Mouse (Mus musculus) forebrain, embryonic 10.5 days (tissue): ENCODE measurements around the gene Polr1a. TPM values are rescaled to one million over a fixed set of nuclear protein-coding genes. Genes with fewer than 3 reads are reported as not detected.
"Not testable (repeated sequence)": the region's sequence is repeated elsewhere in the genome, so short reads cannot be mapped to it uniquely, and the experiment has no call there.

ENCODE experiments used
- DNase-seq: peaks from one replicate; pipeline ENCODE4 v3.0.0-alpha.2; 2017; ENCODE audit warnings: low spot score; ENCODE audit errors: extremely low spot score
- H3K27ac ChIP-seq: fragments of 300-500 bp; sonication (generic); 2 replicates; pipeline ENCODE4 v1.5.1; 2016; ENCODE audit warnings: mild to moderate bottlenecking
- H3K27me3 ChIP-seq: fragments of 300-500 bp; sonication (generic); 2 replicates; pipeline ENCODE4 v1.6.1; 2016; ENCODE audit warnings: mild to moderate bottlenecking; ENCODE audit not compliant: poor library complexity, severe bottlenecking
- H3K36me3 ChIP-seq: fragments of 300-500 bp; sonication (generic); replicated peaks from 2 replicates; pipeline ENCODE4 v1.6.1; 2016; ENCODE audit warnings: mild to moderate bottlenecking, moderate library complexity
- H3K4me1 ChIP-seq: fragments of 300-500 bp; sonication (generic); 2 replicates; pipeline ENCODE4 v1.6.1; 2016
- H3K4me3 ChIP-seq: fragments of 300-500 bp; sonication (generic); 2 replicates; pipeline ENCODE4 v1.5.1; 2016; ENCODE audit warnings: mild to moderate bottlenecking, moderate library complexity
- H3K9me3 ChIP-seq: fragments of 300-500 bp; sonication (generic); 2 replicates; pipeline ENCODE4 v1.6.1; 2016; ENCODE audit warnings: mild to moderate bottlenecking, moderate library complexity
- WGBS: fragments of 180-500 bp; shearing (Covaris S2); methylation state at CpG from one replicate; pipeline ENCODE4 v1.1.7; 2016; 5-methylcytosine and 5-hydroxymethylcytosine counted together
- polyA plus RNA-seq: library from polyadenylated mRNA; unstranded; fragments of >200 nt; fragmentation: Nextera tagmentation; extraction: Ambion mirVana; gene quantifications from 2 replicates; pipeline ENCODE4 v1.2.1, GENCODE M21; 2016

The Polr1a gene
- 49.1 and 49.6 TPM in 2 replicates for polyA plus RNA-seq

DNA sequence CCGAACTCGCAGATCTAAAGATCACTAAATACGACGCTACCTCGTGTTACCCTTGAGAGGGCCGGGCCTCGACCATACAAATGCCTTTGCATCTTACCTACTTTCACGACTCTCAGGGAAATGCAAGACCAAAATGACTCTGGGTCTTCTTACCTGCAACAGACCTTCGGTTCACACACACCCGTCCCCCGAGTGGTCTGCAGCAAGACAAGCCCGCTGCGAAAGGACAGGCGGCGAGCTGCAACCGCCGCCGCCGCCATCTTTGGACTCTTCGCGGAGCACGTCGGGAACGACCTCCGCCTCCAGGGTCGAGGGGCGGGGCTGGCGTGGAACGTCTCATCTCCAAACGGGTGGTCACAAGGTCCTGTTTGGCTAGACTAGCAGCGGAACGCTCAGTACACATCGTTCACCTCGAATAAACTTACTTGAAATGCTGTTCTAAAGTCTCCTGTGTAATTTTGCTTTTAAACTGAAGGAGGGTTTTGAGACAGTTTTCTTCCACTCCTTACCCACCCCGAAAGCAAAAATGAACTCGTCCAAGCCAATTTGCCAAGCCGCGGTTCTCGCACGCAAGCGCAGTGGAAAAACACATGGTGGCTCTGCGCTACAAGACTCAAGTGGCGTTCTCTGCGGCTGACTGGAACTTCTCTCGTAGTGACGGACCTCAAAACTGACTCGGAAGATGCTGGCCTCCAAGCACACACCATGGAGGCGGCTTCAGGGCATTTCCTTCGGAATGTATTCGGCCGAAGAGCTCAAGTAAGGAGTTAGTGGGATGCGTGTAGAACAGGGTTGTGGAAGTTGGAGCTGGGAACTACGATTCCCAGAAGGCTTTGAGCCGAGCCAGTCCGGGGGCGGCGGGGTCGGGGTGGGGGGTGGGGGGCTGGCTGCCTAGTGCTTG is at the start of gene Polr1a, which contains the start of gene Ptcd3:
Gene Polr1a (plus strand): TSS at position 573 of the 901 bp plus-strand sequence.
Gene Ptcd3 (minus strand): TSS at position 270 of the 901 bp plus-strand sequence.
- Histone ChIP-seq H3K27ac (peak within 1 kb of the TSS; percentile 95), H3K36me3 (peaks cover 54% of the 10 kb centered on the region)
- WGBS = under 1% methylated on average over 58 of the region's 58 CpGs

DNA sequence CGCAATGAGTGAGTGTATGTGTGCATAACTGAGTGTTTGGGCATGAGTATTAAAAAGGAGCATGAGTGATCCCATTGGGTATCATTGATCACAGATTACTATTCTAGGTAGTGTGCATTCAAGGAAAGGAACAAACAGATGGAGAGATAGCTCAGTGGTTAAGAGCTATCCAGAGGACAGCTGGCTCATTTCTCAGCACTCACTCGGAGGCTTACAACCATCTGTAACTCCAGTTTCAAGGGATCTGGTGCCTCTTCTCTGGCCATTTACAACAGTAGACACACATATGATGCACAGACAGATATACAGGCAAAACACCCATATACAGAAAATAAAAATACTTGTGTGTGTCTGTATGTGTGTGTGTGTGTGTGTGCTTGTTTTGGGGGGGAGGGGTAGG is 41.1 kb upstream of the Polr1a start:
- 96% methylated on average over 2 of the region's 2 CpGs for WGBS
- Histone ChIP-seq H3K27me3 (no peaks in the 10 kb centered on the region), H3K4me3 (no peak overlapping the region), H3K27ac (no peak overlapping the region), H3K9me3 (peaks cover 4% of the 10 kb centered on the region; the same call in 1 of the 2 replicates), H3K36me3 (peaks cover 95% of the 10 kb centered on the region), H3K4me1 (no peaks in the 10 kb centered on the region)
- no peak for DNase-seq

More for the DNA sequence above, at the start of gene Polr1a, which contains the start of gene Ptcd3:
- DNase-seq = peak; percentile 93
- peak within 1 kb of the TSS; percentile 72 for H3K4me3 ChIP-seq
- H3K4me1 ChIP-seq = peaks cover 30% of the 10 kb centered on the region
- H3K27me3 ChIP-seq = no peaks in the 10 kb centered on the region
- no peaks in the 10 kb centered on the region for H3K9me3 ChIP-seq

DNA sequence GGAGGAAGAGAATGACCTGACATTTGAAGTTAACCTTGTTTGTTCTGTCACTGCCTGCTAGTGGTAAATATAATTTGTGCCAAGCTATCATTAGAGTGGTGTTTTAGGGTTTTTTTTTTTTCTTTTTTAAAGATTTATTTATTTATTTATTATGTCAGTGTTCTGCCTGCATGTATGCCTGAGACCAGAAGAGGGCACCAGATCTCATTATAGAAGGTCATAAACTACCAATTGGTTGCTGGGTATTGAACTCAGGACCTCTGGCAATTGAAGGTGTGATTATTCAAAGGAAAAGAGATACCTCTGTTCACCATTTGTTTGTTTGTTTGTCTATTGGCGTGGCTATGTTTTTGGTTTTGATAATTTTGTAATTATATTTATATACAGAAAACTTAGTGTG is 40.0 kb upstream of the Polr1a start:
- Histone ChIP-seq H3K4me1 (no peaks in the 10 kb centered on the region), H3K27me3 (no peaks in the 10 kb centered on the region), H3K27ac (no peak overlapping the region), H3K9me3 (peaks cover 4% of the 10 kb centered on the region; the same call in 1 of the 2 replicates), H3K36me3 (peaks cover 95% of the 10 kb centered on the region), H3K4me3 (no peak overlapping the region)
- DNase-seq = no peak
- 92% methylated on average over 1 of the region's 1 CpGs for WGBS

DNA sequence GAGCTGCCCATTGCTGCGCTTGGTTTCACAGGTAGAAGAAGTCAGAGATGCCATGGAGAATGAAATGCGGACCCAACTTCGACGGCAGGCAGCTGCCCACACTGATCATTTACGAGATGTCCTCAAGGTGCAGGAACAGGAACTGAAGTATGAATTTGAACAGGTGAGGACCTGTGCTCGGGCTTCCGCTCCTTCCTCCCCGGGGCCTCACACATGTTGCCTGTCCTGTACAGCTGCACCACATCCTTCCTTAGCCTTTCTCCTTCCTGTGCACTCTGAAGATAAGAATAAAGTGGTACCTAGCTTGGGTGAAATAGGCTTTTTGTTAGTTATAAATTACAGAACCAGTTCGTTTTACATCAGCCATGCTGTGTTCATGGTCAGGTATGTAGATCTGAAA is 37.5 kb upstream of the Polr1a start:
- Histone ChIP-seq H3K4me3 (no peak overlapping the region), H3K27me3 (no peaks in the 10 kb centered on the region), H3K9me3 (no peaks in the 10 kb centered on the region), H3K4me1 (no peaks in the 10 kb centered on the region), H3K27ac (no peak overlapping the region), H3K36me3 (peaks cover 94% of the 10 kb centered on the region)
- WGBS = 95% methylated on average over 9 of the region's 9 CpGs
- DNase-seq = no peak

DNA sequence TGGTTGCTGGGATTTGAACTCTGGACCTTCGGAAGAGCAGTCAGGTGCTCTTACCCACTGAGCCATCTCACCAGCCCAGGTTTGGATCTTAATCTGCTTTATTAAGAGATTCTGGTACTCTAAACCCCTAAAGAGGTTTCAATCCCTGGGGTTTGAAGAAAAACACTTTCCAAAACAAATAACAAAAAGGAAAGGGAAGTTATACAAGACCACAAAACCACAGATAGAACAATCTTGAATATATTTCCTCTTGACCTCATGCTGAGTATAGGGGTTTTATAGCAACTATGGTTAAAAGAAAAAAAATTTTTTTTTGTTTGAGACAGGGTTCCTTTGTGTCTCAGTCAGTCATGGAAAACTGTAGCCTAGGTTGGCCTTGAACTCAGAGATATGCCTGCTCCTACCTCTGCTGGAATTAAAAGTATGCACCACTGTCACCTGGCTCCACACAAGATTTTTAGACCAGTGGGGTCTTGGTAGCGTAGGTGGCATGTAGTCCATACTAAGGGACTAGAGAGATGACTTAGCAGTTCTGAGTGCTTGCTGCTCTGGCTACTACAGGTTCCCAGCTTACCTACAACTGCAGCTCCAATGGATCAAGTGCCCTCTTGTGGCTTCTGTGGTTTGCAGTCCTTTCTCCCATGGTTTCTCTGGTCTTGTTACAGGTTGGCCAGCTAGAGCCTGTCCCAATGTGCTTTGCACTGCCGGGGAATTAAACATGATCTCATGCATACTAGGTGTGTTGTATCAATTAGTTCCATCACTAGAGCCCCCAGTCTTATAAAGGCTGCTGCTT is 30.7 kb upstream of the Polr1a start:
- H3K27ac ChIP-seq = no peak overlapping the region
- H3K36me3 ChIP-seq = peaks cover 94% of the 10 kb centered on the region
- H3K9me3 ChIP-seq = no peaks in the 10 kb centered on the region
- WGBS = 86% methylated on average over 3 of the region's 3 CpGs
- no peaks in the 10 kb centered on the region for H3K27me3 ChIP-seq
- no peak overlapping the region for H3K4me3 ChIP-seq
- no peaks in the 10 kb centered on the region for H3K4me1 ChIP-seq
- no peak for DNase-seq

DNA sequence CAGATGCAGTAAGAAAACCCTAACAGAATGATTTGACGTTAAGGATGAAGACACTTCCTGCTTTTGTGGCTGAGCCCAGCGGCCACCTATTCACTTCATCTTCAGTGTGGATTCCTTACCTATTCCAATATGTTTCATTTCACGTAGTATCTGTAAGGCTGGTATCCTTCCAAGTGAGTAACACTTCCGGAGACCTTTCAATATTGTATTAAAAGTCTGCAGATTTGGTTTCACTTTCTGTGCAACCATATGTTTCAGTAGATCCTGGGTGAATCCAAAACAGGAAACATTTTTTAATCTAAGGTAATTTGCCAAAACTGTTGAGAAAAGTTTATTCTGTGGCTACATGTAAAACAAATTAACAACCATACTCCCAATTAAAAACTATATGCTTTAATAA is 15.6 kb upstream of the Polr1a start:
- Histone ChIP-seq H3K4me1 (no peaks in the 10 kb centered on the region), H3K4me3 (no peak overlapping the region), H3K9me3 (no peaks in the 10 kb centered on the region), H3K36me3 (peaks cover 100% of the 10 kb centered on the region), H3K27ac (no peak overlapping the region), H3K27me3 (no peaks in the 10 kb centered on the region)
- DNase-seq = no peak
- WGBS = 97% methylated on average over 4 of the region's 4 CpGs

DNA sequence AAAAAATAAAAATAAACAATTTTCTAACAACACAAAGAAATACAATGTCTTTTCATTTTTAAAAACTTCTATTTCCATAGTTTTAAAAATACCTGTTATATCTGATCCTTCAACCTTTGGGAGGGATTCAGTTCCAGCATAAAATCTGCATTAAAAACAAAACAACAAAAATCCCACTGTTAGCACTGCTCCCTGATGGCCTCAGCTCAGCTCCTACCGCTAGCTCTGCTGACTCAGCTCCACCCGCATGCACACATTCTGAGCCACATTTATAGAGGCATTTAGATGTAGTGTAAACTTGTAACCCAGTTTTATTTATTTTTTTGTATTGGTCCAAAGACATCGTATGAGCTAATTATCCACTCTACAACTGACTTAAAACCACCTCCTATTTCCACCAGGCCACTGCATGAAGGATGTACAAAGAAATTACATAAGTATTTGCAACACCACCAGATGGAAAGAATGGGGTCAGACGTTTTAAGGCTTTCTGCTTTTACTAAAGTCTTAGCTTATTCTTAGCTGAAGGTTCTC is 1.1 kb upstream of the Polr1a start:
- WGBS = 11% methylated on average over 4 of the region's 4 CpGs
- peaks cover 56% of the 10 kb centered on the region for H3K36me3 ChIP-seq
- H3K27me3 ChIP-seq = no peaks in the 10 kb centered on the region
- peak overlapping the region; percentile 72 for H3K4me3 ChIP-seq
- H3K9me3 ChIP-seq = no peaks in the 10 kb centered on the region
- no peak for DNase-seq
- peaks cover 30% of the 10 kb centered on the region for H3K4me1 ChIP-seq
- H3K27ac ChIP-seq = peak overlapping the region; percentile 95

DNA sequence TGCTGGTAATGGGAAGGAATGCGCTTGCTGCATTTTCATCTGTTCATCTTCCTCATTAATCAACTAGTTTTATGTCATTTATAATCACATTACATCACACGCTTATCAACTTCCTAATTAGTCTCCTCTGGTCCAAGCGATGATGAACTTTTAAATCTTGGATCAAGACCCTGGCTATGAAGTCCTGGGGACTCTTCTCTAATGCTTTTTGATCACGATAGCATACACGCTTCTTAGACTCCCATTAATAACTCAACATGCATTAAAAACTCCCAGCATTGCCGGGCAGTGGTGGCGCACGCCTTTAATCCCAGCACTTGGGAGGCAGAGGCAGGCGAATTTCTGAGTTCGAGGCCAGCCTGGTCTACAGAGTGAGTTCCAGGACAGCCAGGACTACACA is 531 bp downstream of the Polr1a start:
- peak overlapping the region; percentile 72 for H3K4me3 ChIP-seq
- 30% methylated on average over 10 of the region's 10 CpGs for WGBS
- H3K4me1 ChIP-seq = peaks cover 30% of the 10 kb centered on the region
- H3K27ac ChIP-seq = peak overlapping the region; percentile 95
- no peak for DNase-seq
- H3K27me3 ChIP-seq = no peaks in the 10 kb centered on the region
- no peaks in the 10 kb centered on the region for H3K9me3 ChIP-seq
- peaks cover 54% of the 10 kb centered on the region for H3K36me3 ChIP-seq

DNA sequence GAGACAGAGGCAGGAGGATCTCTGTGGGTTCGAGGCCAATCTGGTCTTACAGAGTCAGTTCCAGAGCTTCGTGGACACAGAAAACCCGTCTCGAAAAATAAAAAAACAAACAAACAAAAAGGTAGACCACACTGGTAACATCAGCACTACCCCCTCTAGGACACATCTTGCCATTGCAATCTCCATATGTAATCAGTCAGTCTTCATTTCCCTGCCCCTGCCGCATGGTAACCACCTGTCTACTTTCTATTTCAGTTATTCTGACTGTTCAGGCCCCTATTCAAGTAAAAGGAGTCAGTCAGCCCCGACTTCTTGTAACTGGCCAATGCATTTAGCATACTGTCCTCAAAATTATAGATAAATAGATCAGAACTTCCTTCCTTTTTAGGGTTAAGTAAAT is 987 bp downstream of the Polr1a start:
- H3K4me1 ChIP-seq = peaks cover 30% of the 10 kb centered on the region
- H3K27ac ChIP-seq = peak overlapping the region; percentile 95; the same call in 1 of the 2 replicates
- WGBS = 77% methylated on average over 6 of the region's 6 CpGs
- no peak for DNase-seq
- H3K36me3 ChIP-seq = peaks cover 54% of the 10 kb centered on the region
- peak overlapping the region; percentile 72 for H3K4me3 ChIP-seq
- H3K9me3 ChIP-seq = no peaks in the 10 kb centered on the region
- H3K27me3 ChIP-seq = no peaks in the 10 kb centered on the region

DNA sequence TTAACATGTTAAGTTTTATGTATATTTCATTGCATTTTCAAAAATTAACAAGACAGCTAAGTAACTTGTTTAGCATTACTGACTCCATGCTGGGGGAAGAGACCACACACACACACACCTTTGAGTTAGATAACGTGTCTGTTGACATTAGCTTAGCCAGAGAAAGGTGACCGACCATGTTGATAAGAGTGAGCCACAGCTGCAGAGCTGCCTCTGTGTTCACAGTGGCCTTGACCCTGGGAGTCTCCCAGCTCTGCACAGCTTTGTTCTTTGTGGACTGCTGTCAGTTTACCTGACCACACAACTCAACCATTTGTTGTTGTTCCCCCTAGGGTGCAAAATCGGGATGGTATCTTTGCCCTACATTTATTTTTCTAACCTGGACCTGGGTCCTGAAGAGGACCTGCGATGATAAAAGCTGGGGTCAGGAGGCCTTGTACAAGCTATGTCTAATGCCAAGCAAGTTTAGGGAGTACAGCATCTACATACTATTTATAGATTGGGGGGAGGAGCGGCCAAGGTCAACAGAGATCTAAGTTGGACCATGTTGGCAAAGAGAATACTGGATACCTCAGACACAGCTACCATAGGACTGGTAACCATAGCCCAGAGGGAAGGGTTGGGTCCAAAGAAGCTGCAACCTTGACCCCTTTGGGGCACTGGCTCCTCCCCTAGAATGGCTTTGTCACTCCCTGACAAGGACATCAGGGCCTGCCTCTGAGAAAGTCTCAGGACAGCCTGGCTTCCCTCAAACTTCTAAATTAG is 3.0 kb downstream of the Polr1a start:
- 91% methylated on average over 5 of the region's 5 CpGs for WGBS
- no peak for DNase-seq
- peaks cover 53% of the 10 kb centered on the region for H3K36me3 ChIP-seq
- H3K27me3 ChIP-seq = no peaks in the 10 kb centered on the region
- no peaks in the 10 kb centered on the region for H3K9me3 ChIP-seq
- no peak overlapping the region for H3K27ac ChIP-seq
- H3K4me1 ChIP-seq = peaks cover 30% of the 10 kb centered on the region
- no peak overlapping the region for H3K4me3 ChIP-seq

DNA sequence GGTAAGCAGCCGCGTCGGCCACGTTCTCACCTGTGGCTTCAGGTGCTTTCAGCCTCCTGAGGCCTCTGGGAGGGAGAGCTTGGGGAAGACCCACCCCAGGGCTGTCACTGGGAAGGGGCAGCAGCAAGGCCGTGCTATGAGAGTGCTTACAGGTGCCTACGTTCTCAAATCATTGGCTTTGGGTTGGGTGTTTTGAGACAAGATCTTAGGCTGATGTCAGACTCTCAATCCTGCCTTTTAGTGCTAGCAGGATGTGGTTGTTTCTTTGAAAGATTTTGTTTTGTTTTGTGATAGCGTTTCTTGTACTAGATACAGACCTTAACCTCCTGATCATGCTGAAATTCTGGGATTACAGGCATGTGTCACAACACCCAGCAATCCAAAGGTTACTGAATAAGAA is 11.9 kb downstream of the Polr1a start:
- Histone ChIP-seq H3K4me1 (no peaks in the 10 kb centered on the region), H3K36me3 (peaks cover 99% of the 10 kb centered on the region), H3K27ac (no peak overlapping the region), H3K27me3 (no peaks in the 10 kb centered on the region), H3K4me3 (no peak overlapping the region), H3K9me3 (no peaks in the 10 kb centered on the region)
- WGBS = 95% methylated on average over 7 of the region's 7 CpGs
- no peak for DNase-seq

DNA sequence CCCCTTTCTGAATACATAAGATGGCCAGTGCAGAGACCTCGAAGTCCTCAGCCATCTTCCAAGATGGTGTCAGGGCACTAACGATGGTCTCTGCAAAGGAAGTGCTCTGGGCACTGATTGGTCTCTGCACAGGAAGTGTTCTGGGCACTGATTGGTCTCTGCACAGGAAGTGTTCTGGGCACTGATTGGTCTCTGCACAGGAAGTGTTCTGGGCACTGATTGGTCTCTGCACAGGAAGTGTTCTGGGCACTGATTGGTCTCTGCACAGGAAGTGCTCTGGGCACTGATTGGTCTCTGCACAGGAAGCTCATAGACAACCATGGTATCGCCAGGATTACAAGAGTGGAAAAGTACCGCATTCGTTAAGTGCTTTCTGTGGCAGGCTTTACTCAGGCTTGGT is 16.4 kb downstream of the Polr1a start:
- not testable (repeated sequence) for H3K27ac ChIP-seq, H3K27me3 ChIP-seq

More for the DNA sequence above, 16.4 kb downstream of the Polr1a start:
- not testable (repeated sequence) for H3K9me3 ChIP-seq, H3K4me3 ChIP-seq, H3K4me1 ChIP-seq, DNase-seq
- H3K36me3 ChIP-seq = peaks cover 98% of the 10 kb centered on the region
- 95% methylated on average over 5 of the region's 5 CpGs for WGBS
